Mouse (Mus musculus): ENCODE results near the gene Sema3b.

GRCm38 (mm10) chr9:107590058-107590772 lies 18.8 kb downstream of the Sema3b start:
- TF ChIP-seq CTCF (IDR thresholded peaks at IDR 0.05; ENCODE audit: low read depth, low read length) (no peak), POLR2A (IDR thresholded peaks at IDR 0.05; ENCODE audit: borderline replicate concordance, low read depth, low read length) (no peak)
